Mouse (Mus musculus): ENCODE measurements around the gene Nmnat2.
A peak's percentile ranks its signal among the peaks of the same experiment; 100 is the strongest.

Gene Nmnat2

GRCm38 (mm10) chr1:153124502-153124901 is 169.7 kb downstream of the Nmnat2 start:
- DNase-seq (ENCODE audit: low read depth) = no peak

- DNase-seq (ENCODE audit: low read depth) = no peak
These were observed 170.8 kb downstream of the Nmnat2 start for GRCm38 (mm10) chr1:153125287-153126275.

- DNase-seq (ENCODE audit: low read depth) = no peak
These were observed 171.9 kb downstream of the Nmnat2 start for GRCm38 (mm10) chr1:153126491-153127381.

- DNase-seq (ENCODE audit: low read depth) = no peak
These were observed 172.8 kb downstream of the Nmnat2 start for GRCm38 (mm10) chr1:153127622-153128021.

GRCm38 (mm10) chr1:153128780-153129179 is 174.0 kb downstream of the Nmnat2 start:
- DNase-seq (ENCODE audit: low read depth) = no peak

GRCm38 (mm10) chr1:153129992-153130713 is 175.4 kb downstream of the Nmnat2 start:
- no peak for DNase-seq (ENCODE audit: low read depth)

GRCm38 (mm10) chr1:153133865-153134781 is 179.3 kb downstream of the Nmnat2 start:
- no peak for DNase-seq (ENCODE audit: low read depth)

- DNase-seq (ENCODE audit: low read depth) = no peak
These were observed 181.9 kb downstream of the Nmnat2 start for GRCm38 (mm10) chr1:153136647-153137046.

- DNase-seq (ENCODE audit: low read depth) = no peak
These were observed 183.7 kb downstream of the Nmnat2 start for GRCm38 (mm10) chr1:153138486-153138885.

GRCm38 (mm10) chr1:153139635-153140034 is 184.8 kb downstream of the Nmnat2 start:
- DNase-seq (ENCODE audit: low read depth) = no peak

- no peak for DNase-seq (ENCODE audit: low read depth)
These were observed 185.5 kb downstream of the Nmnat2 start for GRCm38 (mm10) chr1:153140265-153140664.

- peak; percentile 33 for DNase-seq (ENCODE audit: low read depth)
These were observed 186.0 kb downstream of the Nmnat2 start for GRCm38 (mm10) chr1:153140747-153141228.

GRCm38 (mm10) chr1:153144021-153144420 is 189.2 kb downstream of the Nmnat2 start:
- no peak for DNase-seq (ENCODE audit: low read depth)

- no peak for DNase-seq (ENCODE audit: low read depth)
These were observed 191.0 kb downstream of the Nmnat2 start for GRCm38 (mm10) chr1:153145791-153146190.

GRCm38 (mm10) chr1:153152594-153152993 is 197.8 kb downstream of the Nmnat2 start:
- DNase-seq (ENCODE audit: low read depth) = no peak

- DNase-seq (ENCODE audit: low read depth) = peak; percentile 15
These were observed 198.9 kb downstream of the Nmnat2 start for GRCm38 (mm10) chr1:153153619-153154137.

GRCm38 (mm10) chr1:153155364-153155763 is 200.6 kb downstream of the Nmnat2 start:
- no peak for DNase-seq (ENCODE audit: low read depth)

- DNase-seq (ENCODE audit: low read depth) = no peak
These were observed 202.3 kb downstream of the Nmnat2 start for GRCm38 (mm10) chr1:153157021-153157623.

GRCm38 (mm10) chr1:153159137-153159536 is 204.3 kb downstream of the Nmnat2 start:
- DNase-seq (ENCODE audit: low read depth) = no peak

- no peak for DNase-seq (ENCODE audit: low read depth)
These were observed 209.0 kb downstream of the Nmnat2 start for GRCm38 (mm10) chr1:153163831-153164230.

Data from naive thymus-derived CD4-positive, alpha-beta T cell, adult 2 months (primary cell).